Mouse (Mus musculus) hindbrain, embryonic 14.5 days (tissue): Measurements from ENCODE around the gene Prkn. TPM values are rescaled to one million over a fixed set of nuclear protein-coding genes. Genes with fewer than 3 reads are reported as not detected.

Experiments used
- ATAC-seq: fragments of 200-750 bp; cut with Nextera tagmentation; 2 replicates; pipeline ENCODE4 v1.8.0; 2017; ENCODE audit warnings: moderate number of reproducible peaks, mild to moderate bottlenecking, moderate TSS enrichment, moderate library complexity; ENCODE audit not compliant: low FRiP score
- DNase-seq: peaks from one replicate; pipeline ENCODE4 v3.0.0-alpha.2; 2015; ENCODE audit warnings: low spot score
- H3K27ac ChIP-seq: fragments of 300-500 bp; sonication (generic); 2 replicates; pipeline ENCODE4 v1.5.1; 2014; ENCODE audit warnings: mild to moderate bottlenecking, moderate library complexity
- H3K27me3 ChIP-seq: fragments of 300-500 bp; sonication (generic); 2 replicates; pipeline ENCODE4 v1.6.1; 2014; ENCODE audit warnings: mild to moderate bottlenecking, low read length, mixed read lengths; ENCODE audit not compliant: control insufficient read depth, insufficient read depth
- H3K36me3 ChIP-seq: fragments of 300-500 bp; sonication (generic); replicated peaks from 2 replicates; pipeline ENCODE4 v1.6.1; 2014; ENCODE audit not compliant: control insufficient read depth, insufficient read depth
- H3K4me1 ChIP-seq: fragments of 300-500 bp; sonication (generic); replicated peaks from 2 replicates; pipeline ENCODE4 v1.6.1; 2014; ENCODE audit warnings: antibody characterized with exemption, low read length, mixed read lengths; ENCODE audit not compliant: control insufficient read depth, insufficient read depth
- H3K4me2 ChIP-seq: fragments of 300-500 bp; sonication (generic); replicated peaks from 2 replicates; pipeline ENCODE4 v1.6.1; 2014; ENCODE audit warnings: mild to moderate bottlenecking, moderate library complexity
- H3K4me3 ChIP-seq: fragments of 300-500 bp; sonication (generic); replicated peaks from 2 replicates; pipeline ENCODE4 v1.5.1; 2014; ENCODE audit warnings: mild to moderate bottlenecking, low read length
- H3K9ac ChIP-seq: fragments of 300-500 bp; sonication (generic); 2 replicates; pipeline ENCODE4 v1.6.1; 2014
- H3K9me3 ChIP-seq: fragments of 300-500 bp; sonication (generic); 2 replicates; pipeline ENCODE4 v1.6.1; 2016; ENCODE audit warnings: low read length; ENCODE audit not compliant: control insufficient read depth
- WGBS: fragments of 180-500 bp; shearing (Covaris S2); extraction: QIAGEN DNeasy Blood & Tissue Kit; methylation state at CpG from one replicate; pipeline ENCODE4 v1.1.7; 2014; 5-methylcytosine and 5-hydroxymethylcytosine counted together
- polyA plus RNA-seq: library from polyadenylated mRNA; unstranded; fragments of >200 nt; fragmentation: Nextera tagmentation; extraction: Ambion mirVana; gene quantifications from 2 replicates; pipeline ENCODE4 v1.2.1, GENCODE M21; 2014

Gene Prkn
- polyA plus RNA-seq, 1 experiment from 2014 or later: 4.4 TPM

- Histone ChIP-seq H3K4me1 (no peaks in the 10 kb centered on the region), H3K36me3 (no peaks in the 10 kb centered on the region), H3K27me3 (no peaks in the 10 kb centered on the region), H3K9ac (no peak overlapping the region), H3K27ac (no peak overlapping the region), H3K4me2 (no peak overlapping the region), H3K4me3 (no peak overlapping the region), H3K9me3 (no peaks in the 10 kb centered on the region)
- 60% methylated on average over 5 of the region's 5 CpGs for WGBS
- ATAC-seq (no peak), DNase-seq (no peak)
These were observed 1250.2 kb downstream of the Prkn start for GRCm38 (mm10) chr17:12090261-12090927.

- Histone ChIP-seq H3K27me3 (no peaks in the 10 kb centered on the region), H3K36me3 (no peaks in the 10 kb centered on the region), H3K4me3 (no peak overlapping the region), H3K27ac (no peak overlapping the region), H3K9me3 (no peaks in the 10 kb centered on the region), H3K9ac (no peak overlapping the region), H3K4me1 (no peaks in the 10 kb centered on the region), H3K4me2 (no peak overlapping the region)
- DNase-seq: no peak
- WGBS: 57% methylated on average over 6 of the region's 6 CpGs
- 0 out of 2 replicates have a peak, but pooled peaks have one; percentile 43 for ATAC-seq
These were observed 1252.8 kb downstream of the Prkn start for GRCm38 (mm10) chr17:12092901-12093564.

- H3K4me1 ChIP-seq: no peaks in the 10 kb centered on the region
- ATAC-seq (no peak), DNase-seq (no peak)
- no peaks in the 10 kb centered on the region for H3K27me3 ChIP-seq
- WGBS: 97% methylated on average over 1 of the region's 1 CpGs
- no peaks in the 10 kb centered on the region for H3K36me3 ChIP-seq
- no peak overlapping the region for H3K9ac ChIP-seq
- no peaks in the 10 kb centered on the region for H3K9me3 ChIP-seq
- no peak overlapping the region for H3K27ac ChIP-seq
- H3K4me2 ChIP-seq: no peak overlapping the region
- no peak overlapping the region for H3K4me3 ChIP-seq
These were observed 1253.8 kb downstream of the Prkn start for GRCm38 (mm10) chr17:12094016-12094415.

- ATAC-seq (no peak), DNase-seq (no peak)
- no peaks in the 10 kb centered on the region for H3K27me3 ChIP-seq
- WGBS: 79% methylated on average over 9 of the region's 9 CpGs
- H3K4me3 ChIP-seq: no peak overlapping the region
- H3K4me1 ChIP-seq: no peaks in the 10 kb centered on the region
- H3K9ac ChIP-seq: no peak overlapping the region
- H3K4me2 ChIP-seq: no peak overlapping the region
- H3K27ac ChIP-seq: no peak overlapping the region
- no peaks in the 10 kb centered on the region for H3K36me3 ChIP-seq
- no peaks in the 10 kb centered on the region for H3K9me3 ChIP-seq
These were observed 1254.8 kb downstream of the Prkn start for GRCm38 (mm10) chr17:12094827-12095590.

GRCm38 (mm10) chr17:12099415-12099814 lies 1259.2 kb downstream of the Prkn start:
- H3K4me1 ChIP-seq: no peaks in the 10 kb centered on the region
- DNase-seq: no peak
- no peak overlapping the region for H3K9ac ChIP-seq

GRCm38 (mm10) chr17:12102326-12102725 lies 1262.1 kb downstream of the Prkn start:
- no peak for DNase-seq
- no peak overlapping the region for H3K4me2 ChIP-seq
- H3K4me1 ChIP-seq: no peaks in the 10 kb centered on the region
- no peaks in the 10 kb centered on the region for H3K27me3 ChIP-seq
- 94% methylated on average over 10 of the region's 10 CpGs for WGBS
- H3K9me3 ChIP-seq: no peaks in the 10 kb centered on the region
- H3K27ac ChIP-seq: no peak overlapping the region
- no peak overlapping the region for H3K4me3 ChIP-seq
- no peak overlapping the region for H3K9ac ChIP-seq
- no peaks in the 10 kb centered on the region for H3K36me3 ChIP-seq
- ATAC-seq: no peak

More at GRCm38 (mm10) chr17:12099415-12099814, 1259.2 kb downstream of the Prkn start:
- Histone ChIP-seq H3K4me2 (no peak overlapping the region), H3K36me3 (no peaks in the 10 kb centered on the region), H3K9me3 (no peaks in the 10 kb centered on the region), H3K27ac (no peak overlapping the region), H3K4me3 (no peak overlapping the region), H3K27me3 (no peaks in the 10 kb centered on the region)
- no peak for ATAC-seq

- Histone ChIP-seq H3K9me3 (no peaks in the 10 kb centered on the region), H3K4me2 (no peak overlapping the region)
- 86% methylated on average over 6 of the region's 6 CpGs for WGBS
These were observed 1263.6 kb downstream of the Prkn start for GRCm38 (mm10) chr17:12103781-12104180.

GRCm38 (mm10) chr17:12104245-12104644 lies 1264.1 kb downstream of the Prkn start:
- Histone ChIP-seq H3K4me3 (no peak overlapping the region), H3K9me3 (no peaks in the 10 kb centered on the region), H3K27ac (no peak overlapping the region), H3K9ac (no peak overlapping the region), H3K36me3 (no peaks in the 10 kb centered on the region), H3K4me2 (no peak overlapping the region), H3K27me3 (no peaks in the 10 kb centered on the region), H3K4me1 (no peaks in the 10 kb centered on the region)
- no peak for DNase-seq
- WGBS: 87% methylated on average over 7 of the region's 7 CpGs
- no peak for ATAC-seq

More at GRCm38 (mm10) chr17:12103781-12104180, 1263.6 kb downstream of the Prkn start:
- no peaks in the 10 kb centered on the region for H3K27me3 ChIP-seq
- H3K4me3 ChIP-seq: no peak overlapping the region
- ATAC-seq (no peak), DNase-seq (no peak)
- no peak overlapping the region for H3K9ac ChIP-seq
- no peaks in the 10 kb centered on the region for H3K4me1 ChIP-seq
- no peaks in the 10 kb centered on the region for H3K36me3 ChIP-seq
- no peak overlapping the region for H3K27ac ChIP-seq

GRCm38 (mm10) chr17:12104690-12105089 lies 1264.5 kb downstream of the Prkn start:
- Histone ChIP-seq H3K4me3 (no peak overlapping the region), H3K27me3 (no peaks in the 10 kb centered on the region), H3K4me2 (no peak overlapping the region), H3K27ac (no peak overlapping the region), H3K4me1 (no peaks in the 10 kb centered on the region), H3K9ac (no peak overlapping the region), H3K36me3 (no peaks in the 10 kb centered on the region), H3K9me3 (no peaks in the 10 kb centered on the region)
- WGBS: 95% methylated on average over 6 of the region's 6 CpGs
- DNase-seq (no peak), ATAC-seq (no peak)
